Mouse (Mus musculus) 416B (cell line): ENCODE results near the gene Pgap2.

Experiments
- DNase-seq: peaks from one replicate; pipeline ENCODE4 v3.0.0; 2011; ENCODE audit warnings: low read depth

The Pgap2 gene

GRCm38 (mm10) chr7:102266401-102267042 lies 56.5 kb downstream of the Pgap2 start:
- peak; percentile 93 for DNase-seq

- peak; percentile 95 for DNase-seq
Measured at GRCm38 (mm10) chr7:102267113-102267579, 57.1 kb downstream of the Pgap2 start.

GRCm38 (mm10) chr7:102267601-102268394 lies 57.8 kb downstream of the Pgap2 start, which contains the start of gene Stim1:
TSS of gene Stim1 (plus strand) at chr7:102267806.
- DNase-seq, result peak; percentile 84

- DNase-seq, result no peak
Measured at GRCm38 (mm10) chr7:102268395-102268748, 58.4 kb downstream of the Pgap2 start.

- no peak for DNase-seq
Measured at GRCm38 (mm10) chr7:102272422-102272948, 62.5 kb downstream of the Pgap2 start.

- no peak for DNase-seq
Measured at GRCm38 (mm10) chr7:102281403-102281802, 71.4 kb downstream of the Pgap2 start.

GRCm38 (mm10) chr7:102282261-102282660 lies 72.3 kb downstream of the Pgap2 start:
- no peak for DNase-seq
